Mouse (Mus musculus) ovary, postnatal 14 days (tissue): ENCODE results near the gene Sco2.

Experiments
- DNase-seq: peaks from one replicate; pipeline ENCODE4 v3.0.0; 2022; ENCODE audit warnings: low spot score

The Sco2 gene

DNA sequence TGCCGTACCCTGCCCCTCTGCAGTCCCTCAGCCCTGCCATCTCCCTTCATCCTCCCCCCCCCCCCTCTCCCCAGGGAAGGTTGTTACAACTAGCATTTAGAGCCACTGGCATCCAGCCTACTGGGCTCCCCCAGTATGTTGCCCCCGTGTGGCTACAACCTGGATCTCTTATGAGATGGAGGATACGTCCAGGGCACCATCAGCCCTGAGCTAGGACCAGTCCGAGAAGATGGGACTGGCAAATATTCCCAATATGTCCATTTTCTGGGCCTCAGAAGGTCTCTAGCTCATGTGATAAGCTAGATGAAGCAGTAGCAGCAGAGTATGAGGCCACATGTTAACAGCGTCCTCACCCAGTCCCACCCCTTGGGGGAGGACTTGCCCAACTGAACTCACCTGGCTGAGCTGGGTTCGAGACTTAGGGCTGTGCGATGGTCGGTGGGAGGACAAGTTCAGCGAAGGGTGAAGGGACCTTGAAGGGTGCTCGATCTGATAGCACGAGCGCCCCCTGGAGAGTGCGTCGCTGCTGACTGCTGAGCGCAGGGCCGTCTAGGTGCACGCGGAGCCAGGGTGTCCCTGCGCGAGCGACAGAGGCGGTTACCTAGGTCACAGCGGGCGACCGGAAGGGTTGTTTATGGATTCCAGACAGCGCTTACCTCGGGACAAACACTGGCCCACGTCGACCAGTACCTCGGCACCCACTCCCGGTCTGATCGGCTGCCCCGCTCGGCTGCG lies 452 bp downstream of the Sco2 start:
- peak; percentile 65 for DNase-seq

DNA sequence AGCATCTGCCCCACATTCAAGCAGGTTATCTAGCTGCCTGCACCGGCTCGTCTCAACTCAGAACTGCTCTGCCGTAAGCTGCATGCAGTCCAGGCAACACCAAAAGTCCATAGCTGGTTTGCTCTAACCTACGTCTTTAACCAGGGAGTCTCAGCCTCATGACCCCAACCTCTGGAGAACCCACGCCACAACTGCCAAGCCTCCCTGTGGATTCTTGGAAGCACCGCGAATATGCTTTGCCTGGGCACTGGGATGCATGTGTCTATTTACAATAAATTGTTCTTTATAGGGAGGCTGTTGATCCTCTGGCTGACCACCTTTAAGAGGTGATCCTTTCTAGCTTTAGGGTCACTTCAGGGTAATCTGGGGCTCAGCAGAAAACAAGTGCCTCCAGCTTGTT lies 1.1 kb downstream of the Sco2 start:
- no peak for DNase-seq

DNA sequence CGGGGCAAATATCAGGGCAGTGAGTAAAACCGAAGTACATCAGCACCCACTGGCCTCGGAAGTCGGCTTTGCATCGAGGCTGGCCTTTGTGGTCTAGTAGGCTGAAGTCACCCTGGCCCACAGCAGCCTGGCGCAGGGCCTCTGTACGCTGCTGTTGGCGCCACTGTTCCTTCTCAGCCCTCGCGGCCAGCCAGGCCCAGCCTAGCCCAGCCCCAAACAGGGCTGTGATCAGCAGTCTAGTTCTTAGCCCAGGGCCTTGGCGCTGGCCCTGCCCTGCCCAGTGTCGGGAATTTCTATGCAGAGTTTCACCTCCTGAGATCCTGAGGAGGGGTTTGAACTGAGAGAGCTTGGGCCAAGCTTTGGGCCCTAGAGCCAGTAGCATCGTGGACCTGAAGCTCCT lies 1.6 kb downstream of the Sco2 start:
- DNase-seq = no peak

DNA sequence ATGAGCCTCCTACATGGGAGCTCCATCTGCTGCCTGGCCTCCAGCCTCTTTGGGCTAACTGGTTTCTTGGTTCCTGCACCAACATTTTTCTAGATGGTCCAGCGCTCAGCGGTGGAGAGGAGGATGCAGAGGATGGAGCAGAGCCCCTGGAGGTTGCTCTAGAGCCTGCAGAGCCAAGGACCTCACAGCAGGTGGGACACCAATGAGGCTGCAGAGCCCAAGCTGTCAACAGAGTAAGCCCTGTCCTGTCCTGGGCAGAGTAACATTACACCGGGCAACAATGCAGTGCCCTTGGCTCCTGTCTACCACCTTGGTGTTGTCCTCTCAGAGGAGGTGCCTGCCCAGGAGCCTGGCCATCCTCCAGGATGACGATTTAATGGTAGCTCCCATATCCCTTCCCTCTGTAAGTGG lies 8.5 kb downstream of the Sco2 start:
- no peak for DNase-seq

DNA sequence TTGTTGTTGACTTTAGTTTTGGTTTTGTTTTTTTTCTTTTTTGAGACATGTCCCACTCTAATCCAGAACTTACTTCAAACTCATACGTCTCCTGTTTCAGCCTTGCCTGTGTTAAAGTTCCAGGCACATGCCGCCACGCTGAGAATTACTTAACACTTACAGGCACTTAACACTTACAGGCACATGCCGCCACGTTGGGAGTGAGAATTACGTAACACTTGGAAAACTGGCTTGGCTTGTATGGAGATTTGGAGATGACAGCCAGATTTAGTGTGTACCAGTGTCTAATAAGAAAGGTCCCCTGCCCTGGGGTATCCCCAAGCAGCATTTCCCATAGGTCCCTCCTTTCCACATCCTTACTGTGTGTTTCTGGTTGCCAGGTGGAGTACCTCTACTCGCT lies 10.6 kb downstream of the Sco2 start:
- DNase-seq = no peak

DNA sequence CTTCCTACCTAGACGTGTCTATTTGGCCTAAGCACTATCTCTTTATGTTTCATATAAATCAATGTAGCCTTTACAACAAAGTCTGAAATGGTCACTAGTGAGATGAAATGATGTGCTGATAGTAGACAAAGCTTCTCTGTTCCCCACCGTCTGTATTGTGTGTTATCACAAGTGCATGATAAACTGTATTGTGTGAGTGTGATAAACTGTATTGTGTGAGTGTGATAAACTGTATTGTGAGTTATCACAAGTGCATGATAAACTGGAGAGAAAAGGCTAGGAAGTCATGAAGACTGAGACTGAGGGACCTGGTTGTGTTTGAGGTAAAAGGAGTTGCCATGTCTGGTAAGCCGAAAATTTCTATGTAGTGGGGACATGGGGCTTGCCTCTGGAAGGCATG lies 14.9 kb downstream of the Sco2 start:
- DNase-seq = no peak

DNA sequence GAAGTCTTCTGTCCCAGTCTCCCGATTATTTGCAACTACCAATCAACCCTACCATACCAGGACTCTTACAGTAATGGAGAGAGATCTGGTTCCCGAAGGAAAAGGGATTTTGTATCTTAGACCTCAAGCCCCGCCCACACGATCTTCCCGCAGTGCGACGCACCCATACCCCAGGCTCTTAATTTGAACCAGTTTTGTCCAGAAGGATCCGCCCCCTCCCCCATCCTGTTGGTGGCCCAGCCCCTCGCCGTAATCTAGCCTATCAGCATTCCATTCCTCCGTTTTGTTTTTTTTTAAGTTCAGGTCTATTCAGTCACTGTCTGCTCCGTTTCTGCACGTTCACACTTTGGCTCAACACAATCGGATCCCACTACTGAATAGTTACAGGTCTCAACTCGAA lies 17.3 kb downstream of the Sco2 start:
- peak; percentile 55 for DNase-seq

DNA sequence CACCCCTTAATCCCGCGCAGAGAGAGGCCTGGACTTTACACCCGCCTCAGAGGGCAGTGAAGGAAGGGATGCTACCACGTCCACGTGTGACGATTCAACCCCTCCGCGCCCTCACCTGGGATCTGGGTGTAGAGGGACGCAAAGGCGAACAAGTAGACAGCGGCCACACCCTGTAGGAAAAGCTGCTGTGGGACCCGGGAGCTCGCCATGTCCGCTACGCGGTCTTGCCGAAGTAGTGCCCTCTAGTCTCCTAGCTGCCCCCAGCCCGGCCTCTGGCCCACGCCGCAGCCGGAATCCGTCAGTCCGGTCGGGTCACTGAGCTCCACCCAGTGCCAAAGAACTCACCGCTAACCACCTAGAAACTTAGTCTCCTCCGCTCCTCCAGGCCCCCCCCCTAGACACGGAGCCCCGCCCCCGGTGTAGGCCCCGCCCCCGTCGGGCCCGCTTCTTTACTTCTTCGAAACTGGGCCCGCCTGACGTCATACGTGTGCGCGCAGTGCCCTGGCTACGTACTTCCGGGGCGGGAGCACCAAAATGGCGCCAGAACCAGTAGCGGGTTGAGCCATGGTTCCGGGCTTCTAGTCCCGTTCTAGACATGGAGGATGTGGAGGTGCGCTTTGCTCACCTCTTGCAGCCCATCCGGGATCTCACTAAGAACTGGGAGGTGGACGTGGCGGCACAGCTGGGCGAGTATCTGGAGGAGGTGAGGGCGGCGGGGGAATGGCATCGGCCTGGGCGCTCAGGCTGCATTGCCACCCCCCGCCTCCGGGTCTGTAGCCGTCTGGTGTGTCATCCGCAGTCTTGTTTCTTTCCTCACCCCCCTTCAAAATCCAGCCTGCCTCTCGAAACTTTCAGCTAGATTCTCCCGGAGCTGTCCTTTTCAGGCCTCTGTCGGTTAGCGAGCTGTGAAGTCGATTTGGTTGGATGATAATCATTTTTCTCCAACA lies 18.1 kb downstream of the Sco2 start, which contains the start of the genes Lmf2 and Ncaph2:
Lmf2 (minus strand) TSS at position 419 of the 947 bp plus-strand sequence.
Ncaph2 (plus strand) TSS at position 479 of the 947 bp plus-strand sequence.
- peak; percentile 95 for DNase-seq

DNA sequence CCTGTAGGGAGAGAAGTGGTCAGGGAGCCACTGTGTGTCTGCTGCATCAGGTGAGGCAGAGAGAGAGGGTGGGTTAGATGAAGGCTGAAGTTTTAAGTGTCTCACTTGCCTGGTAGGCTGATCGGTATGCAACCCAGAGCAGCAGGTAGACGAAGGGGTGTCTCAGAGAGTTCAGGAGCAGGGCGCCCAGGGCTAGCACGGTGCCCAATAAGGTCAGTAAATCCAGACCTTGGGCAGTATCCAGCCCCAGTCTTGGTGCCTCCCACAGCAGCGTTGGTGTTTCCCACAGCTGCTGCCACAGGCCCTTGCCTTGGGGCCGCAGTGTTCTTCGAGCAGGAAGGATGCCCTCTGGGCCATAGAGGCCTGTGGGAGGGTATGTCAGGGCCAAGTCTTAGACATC lies 19.2 kb downstream of the Sco2 start:
- DNase-seq = no peak

DNA sequence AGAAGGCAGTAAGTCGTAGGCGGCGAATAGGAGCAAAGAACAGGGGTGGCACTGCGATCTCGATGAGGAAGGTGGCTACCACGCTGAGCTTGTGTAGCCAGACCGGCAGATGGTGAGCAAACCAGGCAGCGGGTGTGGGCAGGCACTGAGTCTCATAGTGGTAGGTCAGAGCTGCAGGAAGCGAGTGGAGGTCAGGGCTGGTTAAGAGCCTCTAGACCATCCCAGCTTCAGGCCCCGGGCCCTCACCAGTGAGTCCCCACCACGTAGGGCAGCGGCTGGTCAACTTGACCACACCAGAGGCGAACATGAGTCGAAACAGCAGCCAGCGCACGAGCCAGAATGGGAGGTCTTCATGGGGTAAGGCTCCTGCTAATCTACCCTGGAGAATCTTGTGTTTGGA lies 19.8 kb downstream of the Sco2 start:
- DNase-seq = no peak

DNA sequence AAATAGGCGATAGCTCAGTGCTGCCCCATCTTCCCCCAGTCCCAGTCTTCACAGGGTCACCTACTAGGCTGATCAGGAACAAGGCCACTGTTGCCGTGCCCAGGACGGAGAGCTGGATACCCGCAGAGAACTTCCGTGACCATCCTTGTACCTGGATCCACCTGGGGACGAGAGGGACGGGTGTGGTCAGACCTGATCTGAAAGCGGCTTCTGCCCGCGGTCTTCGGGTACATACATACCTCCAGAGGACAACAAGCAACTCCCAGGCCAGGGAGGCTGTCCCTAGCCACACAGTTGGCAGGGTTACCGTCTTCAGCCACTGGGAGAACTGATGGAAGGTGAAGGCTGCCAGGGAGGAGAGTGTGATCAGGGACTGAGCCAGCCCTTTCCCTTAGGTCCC lies 20.9 kb downstream of the Sco2 start:
- no peak for DNase-seq

DNA sequence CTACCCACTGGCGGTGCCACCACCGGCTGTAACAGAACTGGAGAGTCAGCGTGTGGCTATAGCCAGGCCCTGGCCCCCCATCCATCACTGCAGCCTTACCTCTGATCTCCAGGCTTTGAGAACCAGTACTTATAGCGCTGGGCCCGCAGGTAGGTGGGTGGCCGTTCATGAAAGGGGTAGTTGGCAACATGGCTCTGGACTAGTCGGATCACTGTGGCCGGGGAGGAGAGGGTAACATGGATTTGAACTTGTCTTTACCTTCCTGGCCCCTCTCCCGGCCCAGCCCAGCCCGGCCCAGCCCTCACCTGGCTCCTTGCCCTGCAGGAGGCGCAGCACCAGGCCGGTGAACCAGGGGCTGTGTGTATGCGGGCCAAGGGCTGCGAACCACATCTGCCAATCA lies 21.6 kb downstream of the Sco2 start:
- no peak for DNase-seq

DNA sequence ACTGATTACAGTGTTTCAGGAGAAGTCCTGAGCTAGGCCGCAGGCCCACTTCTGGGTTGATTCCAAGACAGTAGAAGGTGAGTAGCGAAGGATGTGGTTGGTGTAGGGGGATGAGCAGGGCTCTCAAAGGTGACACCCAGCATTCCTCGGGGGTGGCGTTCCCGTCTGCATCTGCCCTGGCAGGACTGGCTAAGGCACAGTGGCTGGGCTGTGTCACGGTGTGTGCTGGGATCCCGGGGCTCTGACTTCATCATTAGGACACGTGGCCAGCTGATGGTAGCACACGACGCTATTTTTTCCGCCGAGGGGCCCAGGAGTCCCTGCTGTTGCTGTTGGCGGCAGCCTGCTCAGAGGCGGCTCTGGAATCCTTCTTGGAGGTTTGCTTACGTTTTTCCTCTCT lies 22.3 kb downstream of the Sco2 start:
- DNase-seq = no peak

DNA sequence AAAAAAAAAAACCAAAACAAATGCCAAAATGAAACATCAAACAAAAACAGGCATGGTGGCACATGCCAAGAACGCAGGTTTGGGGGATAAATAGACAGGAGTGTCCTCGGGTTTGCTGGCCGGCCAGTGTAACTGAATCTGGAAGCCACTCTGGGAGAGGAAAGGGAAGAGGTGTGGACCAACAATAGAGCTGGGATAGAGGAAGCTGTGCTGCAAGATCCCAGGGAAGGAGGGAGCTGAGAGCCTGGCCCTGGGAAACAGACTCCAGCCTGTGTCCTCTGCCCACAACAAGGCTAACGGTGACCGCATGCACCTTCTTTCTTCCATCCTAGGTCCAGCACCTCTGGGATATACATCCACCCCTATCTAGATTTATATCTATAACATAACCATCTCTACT lies 23.2 kb downstream of the Sco2 start:
- DNase-seq = no peak

DNA sequence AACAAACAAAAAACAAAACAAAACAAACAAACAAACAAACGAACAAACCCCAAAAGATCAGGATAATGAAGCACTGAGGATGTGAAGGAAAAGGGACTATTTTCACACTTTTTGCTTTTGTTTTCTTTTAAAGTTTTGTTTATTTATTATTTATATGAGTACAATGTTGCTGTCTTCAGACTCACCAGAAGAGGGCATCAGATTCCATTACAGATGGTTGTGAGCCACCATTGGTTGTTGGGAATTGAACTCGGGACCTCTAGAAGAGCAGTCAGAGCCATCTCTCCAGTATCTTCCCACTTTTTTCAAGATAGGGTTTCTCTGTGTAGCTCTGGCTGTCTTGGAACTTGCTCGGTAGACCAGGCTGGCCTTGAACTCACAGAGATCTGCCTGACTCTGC lies 30.3 kb downstream of the Sco2 start:
- no peak for DNase-seq

DNA sequence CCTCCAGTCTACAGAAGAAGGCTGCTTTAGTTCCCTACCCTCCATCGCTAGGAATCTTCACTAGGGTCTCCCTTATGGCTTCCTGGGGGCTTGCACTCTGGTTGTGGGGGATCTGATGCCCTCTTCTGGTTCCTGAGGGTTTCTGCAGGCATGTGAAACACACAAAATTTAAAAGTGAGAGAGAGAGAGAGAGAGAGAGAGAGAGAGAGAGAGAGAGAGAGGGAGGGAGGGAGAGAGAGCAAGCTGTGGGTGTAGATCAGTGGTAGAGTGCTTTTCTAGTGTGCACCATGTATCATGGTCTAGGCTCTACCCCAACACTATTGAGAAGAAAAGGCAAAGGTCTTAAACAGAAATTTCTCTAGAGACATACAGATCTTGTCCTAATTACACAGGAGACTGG lies 32.0 kb downstream of the Sco2 start:
- DNase-seq = no peak

DNA sequence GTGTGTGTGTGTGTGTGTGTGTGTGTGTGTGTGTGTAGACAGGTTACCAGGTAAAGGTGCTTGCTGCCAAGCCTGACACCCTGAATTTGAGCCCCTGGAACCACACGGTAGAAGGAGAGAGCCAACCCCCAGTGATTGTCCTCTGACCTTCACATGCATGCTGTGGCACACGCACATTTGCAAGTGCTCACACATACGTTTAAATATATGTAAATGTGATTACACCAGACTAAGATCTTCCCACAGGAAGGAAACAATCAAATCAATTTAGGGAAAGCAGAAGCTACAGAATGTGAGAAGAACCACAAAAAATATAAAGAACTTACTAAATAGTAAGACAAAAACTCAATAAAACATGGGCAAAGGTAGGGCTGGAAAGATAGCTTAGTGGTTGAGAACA lies 33.5 kb downstream of the Sco2 start:
- DNase-seq = no peak

DNA sequence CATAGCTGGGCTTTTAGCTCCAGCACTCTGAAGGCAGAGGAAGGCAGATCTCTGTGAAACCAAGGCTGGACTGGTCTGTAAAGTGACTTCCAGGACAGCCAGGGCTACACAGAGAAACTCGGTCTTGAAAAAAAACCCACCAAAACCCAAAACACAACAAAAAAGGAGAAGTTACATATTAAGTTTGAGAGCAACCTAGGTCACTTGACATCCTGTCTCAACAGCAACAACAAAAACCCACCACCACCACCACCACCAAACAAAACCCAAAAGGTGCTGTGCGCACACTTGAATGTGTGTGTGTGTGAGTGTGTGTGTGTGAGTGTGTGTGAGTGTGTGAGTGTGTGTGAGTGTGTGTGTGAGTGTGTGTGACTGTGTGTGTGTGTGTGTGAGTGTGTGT lies 34.0 kb downstream of the Sco2 start:
- DNase-seq = no peak

DNA sequence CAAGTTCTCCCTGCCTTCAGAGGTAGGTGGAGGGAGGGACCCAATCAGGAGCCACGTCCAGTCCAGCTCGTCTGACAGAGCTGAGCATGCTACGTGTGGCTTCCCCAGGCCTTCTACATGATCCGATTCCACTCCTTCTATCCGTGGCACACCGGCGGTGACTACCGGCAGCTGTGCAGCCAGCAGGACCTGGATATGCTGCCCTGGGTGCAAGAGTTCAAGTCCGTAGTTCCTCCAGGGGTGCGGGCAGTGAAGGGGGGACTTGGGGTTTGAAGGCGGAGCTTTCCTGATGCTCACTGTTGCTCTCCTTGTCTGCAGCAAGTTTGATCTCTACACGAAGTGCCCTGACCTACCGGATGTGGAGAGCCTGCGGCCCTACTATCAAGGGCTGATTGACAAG lies 37.2 kb downstream of the Sco2 start:
- DNase-seq = no peak

DNA sequence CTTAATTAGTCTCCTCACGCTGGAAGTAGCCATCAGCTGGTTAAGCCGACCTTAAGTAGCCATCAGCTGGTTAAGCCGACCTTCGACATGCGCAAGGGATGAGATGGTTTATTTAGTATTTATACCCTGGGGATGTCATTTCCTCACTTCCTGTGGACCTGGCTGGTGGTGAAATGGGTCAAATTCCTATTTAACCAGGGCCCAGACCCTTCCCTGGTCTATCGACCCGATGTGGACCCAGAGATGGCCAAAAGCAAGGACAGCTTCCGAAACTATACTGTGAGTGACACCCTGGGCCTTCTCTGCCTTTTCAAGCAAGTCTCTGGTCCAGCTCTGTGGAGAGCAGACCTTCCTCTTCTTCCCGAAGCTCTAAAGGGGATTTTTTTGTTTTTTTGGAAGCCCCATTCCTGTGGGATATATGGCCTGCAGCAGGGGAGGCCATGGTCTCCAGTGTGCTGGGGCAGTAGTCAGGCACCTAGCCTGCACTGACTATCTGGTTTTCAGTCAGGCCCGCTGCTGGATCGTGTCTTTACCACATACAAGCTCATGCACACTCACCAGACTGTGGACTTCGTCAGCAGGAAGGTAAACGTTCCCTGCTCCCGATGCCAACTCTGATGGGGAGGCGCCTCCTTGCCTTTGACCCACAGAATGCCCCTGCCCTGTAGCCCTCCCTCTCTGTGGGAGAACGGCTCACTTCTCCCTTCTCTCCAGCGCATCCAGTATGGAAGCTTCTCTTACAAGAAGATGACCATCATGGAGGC lies 38.7 kb downstream of the Sco2 start:
- DNase-seq = no peak

DNA sequence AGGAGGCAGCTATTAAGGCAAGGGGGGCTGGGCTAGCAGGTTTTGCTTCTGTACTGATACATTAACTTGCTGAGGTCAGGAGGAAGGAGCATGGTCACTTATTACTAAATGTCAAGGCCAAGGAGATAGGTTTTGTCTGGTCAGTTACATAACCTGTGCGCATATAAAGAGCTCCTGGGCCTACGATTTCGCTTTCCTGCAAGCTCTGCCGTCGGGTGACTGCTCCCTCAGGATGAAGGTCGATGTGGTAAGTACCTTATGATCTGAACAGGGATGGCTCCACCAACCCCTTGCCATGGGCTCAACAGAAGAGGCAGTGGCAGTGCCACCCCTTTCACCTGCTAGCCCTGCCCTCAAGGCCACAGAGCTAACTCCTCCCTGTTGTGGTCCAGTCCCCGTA lies 39.4 kb downstream of the Sco2 start, which contains the start of gene Miox:
Miox (plus strand) TSS at position 128 of the 400 bp plus-strand sequence.
- no peak for DNase-seq

DNA sequence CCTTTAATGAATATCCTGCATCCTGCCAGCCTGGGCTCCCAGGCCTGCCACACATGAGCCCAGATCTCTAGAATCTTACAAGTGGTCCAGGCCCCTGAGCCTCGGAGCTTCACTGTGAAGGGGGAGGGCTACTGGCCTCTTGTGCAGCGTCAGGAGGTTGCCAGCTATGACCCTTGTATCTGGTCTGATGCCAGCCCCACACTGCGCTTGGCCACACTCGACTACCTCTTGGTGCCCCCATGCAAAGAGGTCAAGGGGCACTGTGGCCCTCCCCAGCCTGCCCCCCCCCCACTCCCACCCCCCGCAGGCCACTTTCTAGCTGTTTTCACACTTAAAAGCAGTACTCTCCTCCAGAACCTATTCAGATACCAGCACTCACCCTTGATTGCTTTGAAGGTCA lies 47.2 kb downstream of the Sco2 start:
- DNase-seq = no peak
